Mouse (Mus musculus) brain, embryonic 14.5 days (tissue): ENCODE measurements around the gene Irs1.
A peak's percentile ranks its signal among the peaks of the same experiment; 100 is the strongest.

Experiments
- CTCF ChIP-seq: fragments of 200-500 bp; IDR thresholded peaks from 2 replicates; pipeline ENCODE4 v1.5.1; 2012; ENCODE audit warnings: inconsistent platforms, mild to moderate bottlenecking, moderate library complexity, borderline replicate concordance; ENCODE audit not compliant: insufficient read depth, insufficient read length; ENCODE audit errors: extremely low read depth
- POLR2A ChIP-seq: fragments of 200-500 bp; IDR thresholded peaks from 2 replicates; pipeline ENCODE4 v1.6.1; 2012; ENCODE audit warnings: mild to moderate bottlenecking, inconsistent platforms, borderline replicate concordance; ENCODE audit not compliant: poor library complexity, insufficient read depth, insufficient read length, severe bottlenecking; ENCODE audit errors: extremely low read depth

- TF ChIP-seq POLR2A = peak; percentile 56
- TF ChIP-seq CTCF = no peak
Measured at GRCm38 (mm10) chr1:82316111-82316745, 25.0 kb upstream of the Irs1 start, which contains the start of gene Rhbdd1.
